In genomic region chr2:129573701-129574273, GRCm38 (mm10) we compare ENCODE assay signal across 14 mouse cellular contexts. TPM values are rescaled to one million over a fixed set of nuclear protein-coding genes. Genes with fewer than 3 reads are reported as not detected.
DNase-seq lines count a peak whose midpoint lies in the region; ATAC-seq and TF ChIP-seq lines count a peak whose summit lies in the region.
"Had no signal": no experiment of that assay in that cellular context is flagged by ENCODE, and none has a peak within 500 bp of the region (broad histone marks: within the 10 kb centered on the region; RNA-seq: fewer than 3 reads in every experiment).

No protein-coding gene starts in this region.

- TF ChIP-seq EP300 in liver, postnatal 0 days (IDR thresholded peaks at IDR 0.05; ENCODE audit: low read depth), result no peak

- TF ChIP-seq CTCF in left cerebral cortex, adult 2 months (IDR thresholded peaks at IDR 0.05), result no peak
- TF ChIP-seq CTCF in liver, postnatal 0 days (IDR thresholded peaks at IDR 0.05; ENCODE audit: low read depth), result no peak

- H3K27ac ChIP-seq in left cerebral cortex, adult 2 months, result peak overlapping the region; percentile 95
- H3K27ac ChIP-seq in embryonic facial prominence, embryonic 15.5 days (replicated peaks), result no peak overlapping the region
- H3K27ac ChIP-seq in intestine, embryonic 15.5 days, result no peak overlapping the region
- H3K27ac ChIP-seq in neural tube, embryonic 13.5 days (replicated peaks), result peak overlapping the region; percentile 69
- H3K27ac ChIP-seq in liver, postnatal 0 days (ENCODE audit: low read depth), result no peak overlapping the region
- H3K27ac ChIP-seq: liver, embryonic 13.5 days had no signal

- H3K36me3 ChIP-seq in embryonic facial prominence, embryonic 15.5 days, result no peaks in the 10 kb centered on the region
- H3K36me3 ChIP-seq in intestine, embryonic 15.5 days, result no peaks in the 10 kb centered on the region
- H3K36me3 ChIP-seq in neural tube, embryonic 13.5 days, result no peaks in the 10 kb centered on the region
- H3K36me3 ChIP-seq in liver, postnatal 0 days (replicated peaks; ENCODE audit: insufficient read depth, low read length), result no peaks in the 10 kb centered on the region
- H3K36me3 ChIP-seq: liver, embryonic 13.5 days had no signal

- H3K9ac ChIP-seq in embryonic facial prominence, embryonic 15.5 days, result no peak overlapping the region
- H3K9ac ChIP-seq in intestine, embryonic 15.5 days, result no peak overlapping the region
- peak overlapping the region; percentile 51 for H3K9ac ChIP-seq in neural tube, embryonic 13.5 days
- no peak overlapping the region for H3K9ac ChIP-seq in liver, postnatal 0 days (replicated peaks)
- H3K9ac ChIP-seq: liver, embryonic 13.5 days had no signal

- H3K4me3 ChIP-seq in left cerebral cortex, adult 2 months, result peak overlapping the region; percentile 28
- no peak overlapping the region for H3K4me3 ChIP-seq in embryonic facial prominence, embryonic 15.5 days (replicated peaks)
- H3K4me3 ChIP-seq in intestine, embryonic 15.5 days (replicated peaks), result no peak overlapping the region
- H3K4me3 ChIP-seq in neural tube, embryonic 13.5 days, result peak overlapping the region; percentile 19
- H3K4me3 ChIP-seq in liver, postnatal 0 days (ENCODE audit: low read depth, low read length), result no peak overlapping the region
- H3K4me3 ChIP-seq: erythroblast, embryonic 14.5 days; liver, embryonic 13.5 days; myocyte had no signal

- 15% methylated on average over 4 of the region's 4 CpGs for WGBS in embryonic facial prominence, embryonic 15.5 days
- WGBS in intestine, embryonic 15.5 days, result 19% methylated on average over 4 of the region's 4 CpGs
- 12% methylated on average over 4 of the region's 4 CpGs for WGBS in neural tube, embryonic 13.5 days
- 45% methylated on average over 4 of the region's 4 CpGs for WGBS in liver, postnatal 0 days (ENCODE audit: insufficient replicate concordance)

- H3K9me3 ChIP-seq in embryonic facial prominence, embryonic 15.5 days (replicated peaks), result no peaks in the 10 kb centered on the region
- H3K9me3 ChIP-seq in intestine, embryonic 15.5 days, result no peaks in the 10 kb centered on the region
- no peaks in the 10 kb centered on the region for H3K9me3 ChIP-seq in neural tube, embryonic 13.5 days
- no peaks in the 10 kb centered on the region for H3K9me3 ChIP-seq in liver, postnatal 0 days (ENCODE audit: low read length)
- H3K9me3 ChIP-seq: liver, embryonic 13.5 days had no signal

- no peak for DNase-seq in left cerebral cortex, adult 2 months (ENCODE audit: extremely low spot score in 1 of 2, low spot score in 2 of 2)
- no peak for DNase-seq in left cerebral cortex, postnatal 4 days
- no peak for DNase-seq in spleen, postnatal 36 days (ENCODE audit: low spot score in 2 of 2)
- no peak for DNase-seq in liver, postnatal 0 days
- DNase-seq in left cerebral cortex, adult 11 months (ENCODE audit: low spot score), result no peak
- DNase-seq: heart, postnatal 4 days; liver, embryonic 13.5 days; spleen, adult 18-20 months; thymus, postnatal 36 days had no signal

- ATAC-seq in embryonic facial prominence, embryonic 15.5 days (ENCODE audit: insufficient number of reproducible peaks, low FRiP score, low TSS enrichment, low read depth), result no peak
- ATAC-seq in intestine, embryonic 15.5 days, result no peak
- 0 out of 2 replicates have a peak, but pooled peaks have one; percentile 48 for ATAC-seq in neural tube, embryonic 13.5 days (ENCODE audit: low read depth)
- no peak for ATAC-seq in liver, postnatal 0 days

- intact Hi-C loops in left cerebral cortex, adult 2 months (cut with DNase I), result loop anchor here (1.0 kb wide), 1 partner anchor 20 kb away; no protein-coding TSS in a partner anchor
- intact Hi-C loops in left cerebral cortex, postnatal 4 days (cut with DNase I), result no loop called here

- H3K4me1 ChIP-seq in embryonic facial prominence, embryonic 15.5 days, result peaks cover 11% of the 10 kb centered on the region
- H3K4me1 ChIP-seq in intestine, embryonic 15.5 days (replicated peaks), result 0 out of 2 replicates have a peak, but pooled peaks cover 6% of the 10 kb centered on the region
- H3K4me1 ChIP-seq in neural tube, embryonic 13.5 days (replicated peaks), result peaks cover 19% of the 10 kb centered on the region
- H3K4me1 ChIP-seq in liver, postnatal 0 days (ENCODE audit: insufficient read depth), result peaks cover 5% of the 10 kb centered on the region; the same call in 1 of the 2 replicates

- H3K4me2 ChIP-seq in embryonic facial prominence, embryonic 15.5 days (replicated peaks), result peak overlapping the region; percentile 44
- H3K4me2 ChIP-seq in intestine, embryonic 15.5 days (replicated peaks), result peak overlapping the region; percentile 47; the same call in 1 of the 2 replicates
- peak overlapping the region; percentile 55 for H3K4me2 ChIP-seq in neural tube, embryonic 13.5 days
- H3K4me2 ChIP-seq in liver, postnatal 0 days (ENCODE audit: low read depth, low read length), result no peak overlapping the region

- H3K27me3 ChIP-seq in embryonic facial prominence, embryonic 15.5 days, result peaks cover 16% of the 10 kb centered on the region
- no peaks in the 10 kb centered on the region for H3K27me3 ChIP-seq in intestine, embryonic 15.5 days (replicated peaks)
- H3K27me3 ChIP-seq in neural tube, embryonic 13.5 days, result peaks cover 7% of the 10 kb centered on the region
- H3K27me3 ChIP-seq in liver, postnatal 0 days (ENCODE audit: insufficient read depth, low read length), result peaks cover 5% of the 10 kb centered on the region

RNA-seq across cellular contexts. Expression of gene Sirpa, which starts 18.8 kb away (rescaled TPM):
- total RNA-seq in left cerebral cortex, adult 2 months (2021), result 100 to 1,000 TPM; 375 to 384 TPM
- total RNA-seq in left cerebral cortex, postnatal 4 days (2021), result 100 to 1,000 TPM; 110 to 121 TPM
- 30.9 and 32.8 TPM in 2 replicates for polyA plus RNA-seq in embryonic facial prominence, embryonic 15.5 days (2015; fragmentation: Nextera tagmentation; extraction: Ambion mirVana)
- 21.3 and 22.1 TPM in 2 replicates for polyA plus RNA-seq in intestine, embryonic 15.5 days (2015; fragmentation: Nextera tagmentation; extraction: Ambion mirVana)
- 24.4 and 24.9 TPM in 2 replicates for polyA plus RNA-seq in neural tube, embryonic 13.5 days (2015; fragmentation: Nextera tagmentation; extraction: Ambion mirVana)
- polyA plus RNA-seq in liver, postnatal 0 days (2015; fragmentation: Nextera tagmentation; extraction: Ambion mirVana), result 26.9 and 28.1 TPM in 2 replicates

RNA-seq across cellular contexts. Expression of gene F830045P16Rik, which starts 37.4 kb away (rescaled TPM):
- total RNA-seq in left cerebral cortex, adult 2 months (2021), result 1 to 10 TPM in 1 of 2 experiments, under 1 TPM in 1; 0.47 to 1.3 TPM
- total RNA-seq in left cerebral cortex, postnatal 4 days (2021), result under 1 TPM in 1 of 2 experiments, not detected in 1; 0.18 TPM
- 0.19 and 0.22 TPM in 2 replicates for polyA plus RNA-seq in embryonic facial prominence, embryonic 15.5 days (2015; fragmentation: Nextera tagmentation; extraction: Ambion mirVana)
- not detected in 2 replicates for polyA plus RNA-seq in intestine, embryonic 15.5 days (2015; fragmentation: Nextera tagmentation; extraction: Ambion mirVana)
- polyA plus RNA-seq in neural tube, embryonic 13.5 days (2015; fragmentation: Nextera tagmentation; extraction: Ambion mirVana), result not detected in 2 replicates
- not detected in 2 replicates for polyA plus RNA-seq in liver, postnatal 0 days (2015; fragmentation: Nextera tagmentation; extraction: Ambion mirVana)
- total RNA-seq: heart, postnatal 4 days had no signal
- polyA plus RNA-seq: erythroblast, embryonic 14.5 days; liver, embryonic 13.5 days; myocyte had no signal

Comparison
In these comparisons a context has a peak if more than half of its experiments do, and no peak if none do; other contexts are left out.
1. H3K27ac ChIP-seq: peak in left cerebral cortex, adult 2 months (single experiment) and neural tube, embryonic 13.5 days (single experiment); none in embryonic facial prominence, embryonic 15.5 days (single experiment), intestine, embryonic 15.5 days (single experiment) and liver, postnatal 0 days (single experiment).
2. H3K4me3 ChIP-seq: peak in left cerebral cortex, adult 2 months (single experiment) and neural tube, embryonic 13.5 days (single experiment); none in embryonic facial prominence, embryonic 15.5 days (single experiment), intestine, embryonic 15.5 days (single experiment) and liver, postnatal 0 days (single experiment).